Mouse (Mus musculus) gastrocnemius, postnatal 36 days (tissue): ENCODE measurements around the gene Eif3g. TPM values are rescaled to one million over a fixed set of nuclear protein-coding genes. Genes with fewer than 3 reads are reported as not detected.

Source experiments
- DNase-seq, 2 experiments: peaks; one replicate each; pipeline ENCODE4 v3.0.0; 2022
- intact Hi-C: fragments of 180-260 bp; cut with DNase I; formaldehyde crosslinking; loops from one replicate; pipeline ENCODE4 v1.15.1; 2025
- total RNA-seq, 2 experiments: library from RNA; stranded (reverse); gene quantifications; 2 replicates each; pipeline ENCODE4 v1.2.3; 2021

The Eif3g gene
- total RNA-seq, 2 experiments from 2014 or later, result 88.8 to 96.0 TPM

GRCm38 (mm10) chr9:20890411-20890810 is 8.0 kb downstream of the Eif3g start:
- DNase-seq, result no peak
- intact Hi-C loops, result no loop called here

GRCm38 (mm10) chr9:20889185-20890141 is 9.0 kb downstream of the Eif3g start:
- no peak for DNase-seq
- intact Hi-C loops, result no loop called here

DNA sequence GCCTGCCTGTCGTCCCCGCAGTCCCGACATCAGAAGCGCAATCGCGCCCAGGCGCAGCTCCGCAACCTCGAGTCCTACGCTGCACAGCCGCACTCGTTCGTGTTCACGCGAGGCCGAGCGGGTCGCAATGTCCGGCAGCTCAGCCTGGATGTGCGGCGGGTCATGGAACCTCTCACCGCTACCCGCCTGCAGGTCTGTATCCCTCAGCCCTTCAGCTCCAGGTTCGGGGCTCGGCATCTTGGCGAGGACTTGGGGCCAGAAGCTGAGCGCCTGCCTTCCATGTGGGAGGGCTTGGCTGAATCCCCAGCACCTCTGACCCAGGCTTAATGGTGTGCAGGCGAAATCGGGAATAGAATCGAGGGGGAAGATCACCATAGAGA is 10.0 kb downstream of the Eif3g start:
- intact Hi-C loops, result no loop called here

DNA sequence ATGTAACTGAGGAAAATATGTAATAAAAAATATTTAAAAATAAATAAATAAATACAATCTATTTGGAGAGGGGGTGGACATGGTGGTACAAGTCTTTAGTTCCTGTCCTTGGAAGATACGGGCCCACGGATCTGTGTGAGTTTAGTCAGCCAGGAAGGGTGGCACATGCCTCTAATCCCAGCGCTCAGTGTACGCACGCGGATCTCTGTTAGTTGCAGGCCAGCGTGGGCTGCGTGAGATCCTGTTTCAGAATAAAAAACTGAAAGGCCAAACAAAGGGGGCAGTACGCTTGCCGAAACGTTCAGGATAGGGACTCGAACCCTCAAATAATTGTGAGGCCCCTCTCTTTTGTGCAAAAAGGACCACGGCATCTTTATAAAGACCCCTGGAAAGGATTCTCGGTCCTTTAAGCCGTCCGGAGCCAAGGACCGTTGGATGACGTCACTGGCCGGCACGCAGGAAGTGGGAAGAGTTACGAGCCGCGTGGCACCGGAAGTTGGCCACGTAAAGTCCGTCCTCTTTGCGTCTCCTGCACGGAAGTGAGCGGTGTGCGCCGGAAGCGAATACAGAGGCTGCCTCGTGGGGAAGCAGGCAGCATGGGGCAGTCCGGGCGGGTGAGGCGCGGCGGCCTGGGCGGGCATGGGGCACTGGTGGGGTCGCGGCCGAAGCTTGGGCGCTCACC is 10.6 kb downstream of the Eif3g start, which contains the start of gene Ppan:
Ppan (plus strand) TSS at position 472 of the 682 bp plus-strand sequence.
- intact Hi-C loops, result no loop called here

More for the DNA sequence above, 10.0 kb downstream of the Eif3g start:
- DNase-seq, result no peak

DNA sequence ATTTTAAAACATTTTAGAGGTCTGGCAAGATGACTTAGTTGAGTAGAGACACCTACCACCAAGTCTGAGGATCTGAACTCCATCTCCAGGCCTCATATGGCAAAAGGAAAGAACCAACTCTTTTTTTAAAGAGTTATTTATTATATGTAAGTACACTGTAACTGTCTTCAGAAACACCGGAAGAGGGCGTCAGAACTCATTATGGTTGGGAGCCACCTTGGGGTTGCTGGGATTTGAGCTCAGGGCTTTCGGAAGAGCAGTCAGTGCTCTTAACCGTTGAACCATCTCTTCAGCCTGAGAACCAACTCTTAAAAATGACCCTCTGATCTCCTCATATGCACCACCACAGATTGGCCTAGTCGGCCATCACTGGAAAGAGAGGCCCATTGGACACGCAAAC is 11.2 kb downstream of the Eif3g start:
- DNase-seq, result no peak
- intact Hi-C loops, result no loop called here

More for the DNA sequence above, 10.6 kb downstream of the Eif3g start, which contains the start of gene Ppan:
- peak; percentile 90 to 93 for DNase-seq

DNA sequence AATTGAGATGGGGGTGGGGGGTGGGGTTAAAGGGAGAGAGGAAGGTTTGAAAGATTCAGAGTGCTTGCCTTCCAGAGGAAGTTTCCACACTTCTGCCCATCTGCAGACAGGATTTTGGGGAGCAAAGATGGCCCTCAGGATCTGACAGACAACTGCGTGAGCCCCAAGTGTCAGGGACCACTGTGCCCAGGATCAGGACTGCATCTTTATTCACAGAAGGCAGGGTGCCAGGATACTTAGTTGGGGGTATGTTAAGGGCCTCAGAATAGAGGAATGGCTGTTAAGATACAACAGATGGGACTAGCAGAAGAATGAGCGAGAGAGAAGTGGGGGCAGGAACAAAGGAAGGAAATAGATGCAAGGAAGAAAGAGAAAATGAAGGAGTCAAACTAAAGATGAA is 11.9 kb downstream of the Eif3g start:
- no peak for DNase-seq
- intact Hi-C loops, result no loop called here

DNA sequence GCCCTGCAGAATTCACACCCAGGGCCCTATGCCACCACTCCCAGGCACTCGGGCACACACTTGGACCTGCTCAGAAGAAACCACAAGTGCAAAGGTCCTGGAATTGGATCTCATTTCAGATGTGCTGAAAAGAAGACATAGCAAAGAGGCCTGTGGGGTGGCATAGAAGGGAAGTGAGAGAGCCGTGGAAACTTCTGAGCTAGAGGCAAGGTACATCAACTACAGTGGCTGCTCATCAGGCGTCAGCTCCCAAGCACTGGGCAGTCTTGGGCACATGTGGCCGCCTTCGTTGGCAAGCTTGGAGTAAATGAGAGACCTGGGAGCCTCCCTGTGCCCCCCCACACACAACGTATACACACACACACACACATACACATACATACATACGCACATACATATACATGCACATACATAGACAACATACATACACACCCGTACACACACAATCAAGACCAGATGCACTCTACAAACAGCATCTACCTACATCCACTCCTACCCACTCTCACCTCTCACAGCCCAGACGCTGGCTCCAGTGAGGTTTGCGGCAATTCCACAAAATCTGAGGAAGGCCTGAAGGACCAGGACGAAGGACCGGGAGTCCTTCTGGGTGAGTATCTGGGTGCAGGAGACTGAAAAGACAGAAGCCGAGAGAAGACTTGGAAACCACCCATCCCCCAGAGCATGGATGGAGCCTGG is 19.2 kb downstream of the Eif3g start, which contains the start of gene Angptl6:
Angptl6 (minus strand) TSS at position 631 of the 696 bp plus-strand sequence.
- no peak for DNase-seq
- intact Hi-C loops, result no loop called here

DNA sequence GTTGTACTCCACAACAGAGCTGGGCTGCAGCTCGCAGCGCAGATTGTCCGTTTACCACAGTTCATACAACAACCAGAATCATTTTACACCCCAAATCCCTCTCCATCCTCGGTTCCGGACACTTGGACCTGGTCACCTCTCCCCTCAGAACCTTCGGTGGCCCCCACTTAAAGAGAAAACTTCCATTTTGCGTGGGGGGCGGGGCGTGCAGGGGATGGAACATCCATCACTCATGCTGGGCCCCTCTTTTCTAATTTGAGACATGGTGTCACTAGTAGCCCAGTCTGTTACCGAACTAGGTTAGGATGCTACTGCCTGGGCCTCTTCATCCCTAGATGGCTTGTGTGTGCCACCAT is 19.7 kb downstream of the Eif3g start:
- intact Hi-C loops, result no loop called here
- no peak for DNase-seq

DNA sequence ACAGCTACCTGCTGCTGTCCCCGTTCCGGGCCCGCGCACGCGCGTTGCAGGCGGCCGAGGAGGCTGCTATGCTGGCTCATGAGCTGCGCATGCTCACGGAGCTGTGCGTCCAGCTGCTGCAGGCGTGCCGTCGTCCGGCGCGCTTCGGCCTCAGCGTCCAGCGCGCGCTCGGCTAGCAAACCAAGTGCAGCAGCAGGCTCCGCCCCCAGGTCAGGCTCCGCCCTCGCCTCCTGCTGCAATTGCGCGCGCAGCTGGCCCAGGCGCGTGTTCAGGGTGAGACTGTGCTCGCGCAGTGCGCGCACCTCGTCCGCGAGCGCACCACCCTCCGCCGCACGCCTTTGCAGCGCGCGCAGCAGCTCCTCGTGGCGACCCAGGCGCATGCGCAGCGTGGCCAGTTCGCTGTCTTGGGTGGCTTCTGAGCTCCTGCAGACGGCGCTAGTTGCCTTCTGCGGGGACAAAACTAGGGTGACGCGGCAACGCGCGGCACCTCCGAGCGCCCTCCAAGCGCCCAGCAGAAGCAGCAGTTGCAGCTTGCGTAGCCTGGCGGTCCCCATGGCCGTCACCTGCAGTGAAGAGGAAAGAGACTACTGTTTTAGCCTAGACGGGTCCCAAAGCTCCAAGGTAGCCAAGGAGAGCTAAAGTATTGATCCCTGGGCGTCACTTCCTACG is 20.2 kb downstream of the Eif3g start:
- intact Hi-C loops, result no loop called here
- DNase-seq, result peak; percentile 99

DNA sequence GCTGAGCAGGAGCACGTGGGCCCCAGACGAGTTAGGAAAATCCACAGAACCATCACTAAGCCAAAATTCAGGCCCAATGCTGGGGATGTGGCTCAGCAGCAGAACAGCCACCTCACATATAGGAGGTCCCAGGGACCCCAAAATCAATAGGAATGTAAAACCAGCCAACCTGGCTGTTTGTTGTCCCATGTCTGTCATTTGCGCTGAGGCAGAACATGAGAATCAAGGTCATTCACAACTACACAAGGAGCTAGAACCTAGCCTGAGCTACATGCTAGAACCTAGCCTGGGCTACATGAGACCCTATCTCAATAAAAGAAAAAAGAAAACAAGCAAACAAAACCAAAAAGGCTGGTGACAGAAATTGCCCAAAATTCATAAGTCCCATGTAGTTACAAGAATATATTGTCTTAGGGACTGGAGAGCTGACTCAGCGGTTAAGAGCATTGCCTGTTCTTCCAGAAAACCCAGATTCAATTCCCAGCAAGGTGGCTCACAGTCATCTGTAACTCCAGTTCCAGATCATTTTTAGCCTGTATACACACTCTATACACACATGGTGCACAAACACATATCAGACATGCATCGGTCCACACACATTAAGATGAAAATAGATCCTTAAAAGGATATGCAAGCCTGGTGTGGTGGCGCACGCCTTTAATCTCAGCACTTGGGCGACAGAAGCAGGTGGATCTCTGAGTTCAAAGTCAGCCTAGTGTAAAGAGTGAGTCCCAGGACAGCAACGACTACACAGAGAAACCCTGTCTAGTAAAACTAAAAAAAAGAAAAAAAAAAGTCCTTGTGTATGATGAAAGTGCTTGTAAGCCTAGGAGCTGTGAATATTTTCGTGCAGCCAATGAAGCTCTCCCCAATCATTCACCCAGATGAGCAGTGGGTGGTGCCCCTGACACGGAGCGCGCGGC is 21.0 kb downstream of the Eif3g start:
- intact Hi-C loops, result no loop called here
- DNase-seq, result no peak

DNA sequence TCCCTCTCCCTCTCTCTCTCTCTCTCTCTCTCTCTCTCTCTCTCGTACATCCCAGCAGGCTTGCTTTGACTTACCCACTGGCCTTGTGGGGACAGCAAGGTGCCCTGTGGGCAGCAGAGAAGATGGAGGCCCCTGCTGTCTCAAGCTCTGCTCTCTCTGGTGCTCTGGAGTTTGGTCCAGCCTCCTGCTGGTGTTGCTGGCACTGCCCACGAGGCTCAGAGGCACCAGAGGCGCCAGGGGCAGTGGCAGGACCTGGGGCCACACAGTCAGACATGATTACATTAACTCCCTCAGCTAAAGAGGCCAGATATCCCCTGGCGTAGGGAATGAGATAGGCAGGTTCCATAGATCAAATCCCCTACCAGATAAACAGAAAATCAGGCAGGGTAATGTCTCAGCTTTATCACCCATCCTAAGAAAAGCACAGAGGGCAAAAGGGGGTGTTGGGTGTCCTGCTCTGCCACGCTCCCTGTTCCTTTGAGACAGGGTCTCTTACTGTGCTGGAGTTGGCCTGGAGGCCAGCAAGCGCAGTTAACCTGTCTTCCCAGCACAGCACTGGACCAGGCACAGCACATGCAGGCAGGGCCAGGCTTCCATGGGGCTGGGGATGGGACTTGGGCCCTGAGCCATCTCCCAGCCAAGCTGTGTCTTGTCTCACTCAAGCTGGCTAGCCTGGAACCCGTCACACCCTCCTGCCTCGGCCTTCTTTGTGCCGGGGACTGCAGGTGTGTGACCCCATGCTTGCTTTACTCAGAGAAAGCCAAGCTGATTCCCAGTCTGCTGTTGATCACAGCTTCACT is 21.9 kb downstream of the Eif3g start:
- DNase-seq, result no peak
- intact Hi-C loops, result no loop called here

GRCm38 (mm10) chr9:20875021-20875790 is 23.2 kb downstream of the Eif3g start:
- no peak for DNase-seq
- intact Hi-C loops, result no loop called here

- intact Hi-C loops, result no loop called here
Observed at GRCm38 (mm10) chr9:20873521-20873920, 24.9 kb downstream of the Eif3g start.

GRCm38 (mm10) chr9:20872991-20873390 is 25.4 kb downstream of the Eif3g start:
- intact Hi-C loops, result no loop called here
- DNase-seq, result no peak

More at GRCm38 (mm10) chr9:20873521-20873920, 24.9 kb downstream of the Eif3g start:
- no peak for DNase-seq

- no peak for DNase-seq
- intact Hi-C loops, result no loop called here
Observed at GRCm38 (mm10) chr9:20870211-20871173, 27.9 kb downstream of the Eif3g start.

DNA sequence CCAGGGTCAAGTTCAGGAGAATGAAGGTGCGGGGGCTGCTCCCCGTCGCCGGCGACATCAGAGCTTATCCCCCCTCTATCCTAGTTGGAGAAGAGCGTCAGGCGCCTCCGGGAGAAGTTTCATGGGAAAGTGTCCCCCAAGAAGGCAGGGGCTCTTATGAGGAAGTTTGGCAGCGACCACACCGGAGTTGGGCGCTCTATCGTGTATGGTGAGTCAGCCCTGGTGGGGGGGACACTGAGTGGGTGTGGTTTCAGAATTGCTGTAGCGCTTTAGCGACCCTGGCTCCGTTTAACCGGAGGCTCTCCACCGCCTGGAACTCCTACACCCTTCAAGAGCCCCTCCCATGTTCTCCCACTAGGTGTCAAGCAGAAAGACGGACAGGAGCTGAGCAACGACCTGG is 29.2 kb downstream of the Eif3g start:
- intact Hi-C loops, result no loop called here
- DNase-seq, result no peak
